Mouse (Mus musculus) erythroid progenitor cell, adult 5-6 weeks (primary cell): ENCODE data around the gene Dffa. TPM values are rescaled to one million over a fixed set of nuclear protein-coding genes. Genes with fewer than 3 reads are reported as not detected.

Source experiments
- total RNA-seq, 2 experiments: library from RNA; stranded (forward) in 1 of 2; stranded (reverse) in 1 of 2; fragments of 150-400 nt in 1 of 2; fragments of 186-747, 209-891 nt in 1 of 2; gene quantifications; 2 replicates each; pipeline versions ENCODE4 v1.2.3 to v1.2.4; 2015 to 2017; ENCODE audit warnings: low replicate concordance in 2 of 2

Gene Dffa
- total RNA-seq, 2 experiments from 2014 or later = 3.0 to 10.5 TPM

Other genes with a start within 250 kb of the Dffa start
- gene Pex14, start 4.3 kb upstream of the Dffa start, total RNA-seq (2015; ENCODE audit: low replicate concordance) = 3.2 and 5.4 TPM in 2 replicates
- gene Pex14, start 4.3 kb upstream of the Dffa start, total RNA-seq (2017; ENCODE audit: low replicate concordance) = 0.91 and 3.0 TPM in 2 replicates
- gene Cort, start 22.6 kb downstream of the Dffa start, total RNA-seq (2015; ENCODE audit: low replicate concordance) = not detected in 2 replicates
- gene Cort, start 22.6 kb downstream of the Dffa start, total RNA-seq (2017; ENCODE audit: low replicate concordance) = not detected in 2 replicates
- gene Cenps, start 33.5 kb downstream of the Dffa start, total RNA-seq (2015; ENCODE audit: low replicate concordance) = 6.1 and 9.6 TPM in 2 replicates
- 6.9 and 44.3 TPM in 2 replicates for gene Cenps, start 33.5 kb downstream of the Dffa start, total RNA-seq (2017; ENCODE audit: low replicate concordance)
- 32.1 and 45.7 TPM in 2 replicates for gene Pgd, start 62.6 kb downstream of the Dffa start, total RNA-seq (2015; ENCODE audit: low replicate concordance)
- gene Pgd, start 62.6 kb downstream of the Dffa start, total RNA-seq (2017; ENCODE audit: low replicate concordance) = 17.5 and 20.0 TPM in 2 replicates
- 4.6 and 5.4 TPM in 2 replicates for gene Kif1b, start 203.5 kb downstream of the Dffa start, total RNA-seq (2015; ENCODE audit: low replicate concordance)
- 7.4 and 8.0 TPM in 2 replicates for gene Kif1b, start 203.5 kb downstream of the Dffa start, total RNA-seq (2017; ENCODE audit: low replicate concordance)